Mouse (Mus musculus): ENCODE measurements around the gene Fam13a.

DNA sequence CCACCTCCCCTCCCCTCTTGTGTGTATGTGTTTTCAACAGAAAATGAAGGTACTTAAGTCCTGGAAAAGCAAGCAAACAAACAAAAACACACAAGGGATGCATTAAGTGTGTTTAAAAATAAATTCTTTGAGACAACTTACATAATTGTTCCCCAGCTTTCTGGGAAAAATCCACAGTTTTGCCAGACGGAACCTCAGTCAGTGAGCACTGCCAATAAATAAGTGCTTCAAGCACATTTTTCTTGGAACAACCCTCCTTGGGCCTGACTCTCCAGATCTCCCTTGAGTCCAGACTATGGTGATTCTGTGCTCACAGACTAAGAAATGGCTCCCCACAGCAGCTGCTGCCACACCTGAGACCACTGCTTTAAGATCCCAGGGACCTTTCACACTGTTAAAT, 15.4 kb upstream of the Fam13a start:
- TF ChIP-seq EP300 (IDR thresholded peaks at IDR 0.05; ENCODE audit: low read depth) (no peak), CTCF (IDR thresholded peaks at IDR 0.05; ENCODE audit: low read depth) (no peak)

Data from heart, postnatal 0 days (tissue).